16 mouse cellular contexts compared by ENCODE assay signal in genomic region chr3:104701761-104702160, GRCm38 (mm10).
"Had no signal": no experiment of that assay in that cellular context is flagged by ENCODE, and none has a peak within 500 bp of the region (broad histone marks: within the 10 kb centered on the region; RNA-seq: fewer than 3 reads in every experiment).

No protein-coding gene starts in this region.

- DNase-seq: lung, adult 2 months; lung, postnatal 14 days; lung, postnatal 36 days; right cerebral cortex, postnatal 14 days; thymus, adult 2 months; thymus, postnatal 25 days; thymus, postnatal 4 days had no signal

- H3K4me1 ChIP-seq: lung, embryonic 15.5 days; midbrain, embryonic 13.5 days; midbrain, embryonic 15.5 days; neural tube, embryonic 12.5 days; stomach, embryonic 15.5 days had no signal

- H3K4me2 ChIP-seq: lung, embryonic 15.5 days; midbrain, embryonic 11.5 days; midbrain, embryonic 13.5 days; midbrain, embryonic 15.5 days; neural tube, embryonic 12.5 days; stomach, embryonic 15.5 days had no signal

- H3K27me3 ChIP-seq: lung, embryonic 15.5 days; neural tube, embryonic 12.5 days; stomach, embryonic 15.5 days had no signal

- H3K36me3 ChIP-seq: lung, embryonic 15.5 days; midbrain, embryonic 13.5 days; midbrain, embryonic 15.5 days; neural tube, embryonic 12.5 days; stomach, embryonic 15.5 days had no signal

- H3K9me3 ChIP-seq: lung, embryonic 15.5 days; midbrain, embryonic 13.5 days; midbrain, embryonic 15.5 days; neural tube, embryonic 12.5 days; stomach, embryonic 15.5 days had no signal

- H3K9ac ChIP-seq: lung, embryonic 15.5 days; midbrain, embryonic 13.5 days; midbrain, embryonic 15.5 days; neural tube, embryonic 12.5 days; stomach, embryonic 15.5 days had no signal

- H3K27ac ChIP-seq: lung, embryonic 15.5 days; macrophage; midbrain, embryonic 13.5 days; midbrain, embryonic 15.5 days; neural tube, embryonic 12.5 days; stomach, embryonic 15.5 days; stomach, postnatal 0 days had no signal

- H3K4me3 ChIP-seq: lung, embryonic 15.5 days; megakaryocyte, embryonic 14.5 days; midbrain, embryonic 13.5 days; midbrain, embryonic 15.5 days; neural tube, embryonic 12.5 days; stomach, embryonic 15.5 days had no signal
